12 mouse cellular contexts compared by ENCODE assay signal in the genomic region with DNA sequence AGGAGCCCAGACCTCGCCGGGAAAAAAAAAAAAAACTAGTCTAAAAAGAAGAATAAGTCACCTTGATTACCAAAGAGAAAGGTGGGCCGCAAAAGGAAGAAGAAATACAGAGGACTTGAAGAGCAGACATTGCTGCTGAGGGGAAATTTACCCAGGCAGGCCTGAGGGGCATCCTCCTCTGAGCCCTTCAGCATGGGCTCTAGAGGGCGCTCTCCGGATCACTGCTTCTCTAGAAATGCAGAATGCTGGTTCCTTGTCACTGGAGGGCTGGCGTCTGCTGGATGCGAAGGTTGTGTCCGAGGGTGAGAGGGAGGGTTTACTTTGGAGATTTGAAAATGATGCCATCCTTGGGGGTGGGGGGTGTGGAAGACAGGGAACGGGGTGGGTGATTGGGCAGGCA.
DNase-seq lines count a peak whose midpoint lies in the region; ATAC-seq and TF ChIP-seq lines count a peak whose summit lies in the region.
"Had no signal": no experiment of that assay in that cellular context is flagged by ENCODE, and none has a peak within 500 bp of the region (broad histone marks: within the 10 kb centered on the region; RNA-seq: fewer than 3 reads in every experiment).

No protein-coding gene starts in this region.

- H3K4me3 ChIP-seq in kidney, postnatal 0 days (replicated peaks; ENCODE audit: low read depth, low read length): no peak overlapping the region
- no peak overlapping the region for H3K4me3 ChIP-seq in kidney, adult 2 months (ENCODE audit: insufficient read depth, low read depth, low read length)
- H3K4me3 ChIP-seq: forebrain, embryonic 13.5 days; liver, embryonic 15.5 days had no signal

- H3K36me3 ChIP-seq in kidney, postnatal 0 days (ENCODE audit: insufficient read depth, low read length): no peaks in the 10 kb centered on the region
- H3K36me3 ChIP-seq in kidney, adult 2 months (ENCODE audit: control insufficient read depth, insufficient read depth, low read length): no peaks in the 10 kb centered on the region
- H3K36me3 ChIP-seq: G1E; liver, embryonic 15.5 days had no signal

- 44% methylated on average over 9 of the region's 9 CpGs for WGBS in kidney, postnatal 0 days
- 43% methylated on average over 9 of the region's 9 CpGs for WGBS in kidney, adult 2 months

- no peaks in the 10 kb centered on the region for H3K27me3 ChIP-seq in kidney, postnatal 0 days (ENCODE audit: insufficient read depth, low read length)
- H3K27me3 ChIP-seq in kidney, adult 2 months (replicated peaks; ENCODE audit: control insufficient read depth, insufficient read depth, low read length): no peaks in the 10 kb centered on the region
- H3K27me3 ChIP-seq: forebrain, embryonic 13.5 days; liver, embryonic 15.5 days had no signal

- DNase-seq in cerebellum, postnatal 10 days: peak; percentile 53 to 56
- peak; percentile 37 for DNase-seq in kidney, postnatal 0 days (ENCODE audit: low spot score)
- no peak for DNase-seq in kidney, adult 2 months
- peak; percentile 49 for DNase-seq in thymus, postnatal 4 days
- no peak for DNase-seq in thymus, postnatal 10 days (ENCODE audit: low spot score in 2 of 2)
- peak; percentile 44 for DNase-seq in testis, postnatal 10 days (ENCODE audit: low spot score)
- no peak for DNase-seq in ovary, adult 18-20 months (ENCODE audit: low spot score)
- DNase-seq: heart, postnatal 14 days had no signal

- no peak overlapping the region for H3K27ac ChIP-seq in kidney, postnatal 0 days
- H3K27ac ChIP-seq in kidney, adult 2 months (ENCODE audit: insufficient read depth, low read depth, low read length): no peak overlapping the region
- H3K27ac ChIP-seq: forebrain, embryonic 13.5 days; liver, embryonic 15.5 days had no signal

- no peak overlapping the region for H3K4me2 ChIP-seq in kidney, postnatal 0 days (ENCODE audit: low read length)
- H3K4me2 ChIP-seq: forebrain, embryonic 13.5 days; liver, embryonic 15.5 days had no signal

- TF ChIP-seq CTCF in kidney, postnatal 0 days (IDR thresholded peaks at IDR 0.05; ENCODE audit: low read depth): peak; percentile 48; the same call in 1 of the 2 replicates
- TF ChIP-seq CTCF in kidney, adult 2 months (conservative IDR thresholded peaks at IDR 0.05; ENCODE audit: insufficient read depth, insufficient read length, low read depth, low read length): no peak; the same call in 1 of the 2 replicates

- no peak for TF ChIP-seq POLR2A in kidney, adult 2 months (IDR thresholded peaks at IDR 0.05; ENCODE audit: low read depth, low read length)

- no peak for ATAC-seq in cerebellum, adult (ENCODE audit: insufficient number of reproducible peaks, low FRiP score, low TSS enrichment)
- no peak for ATAC-seq in kidney, postnatal 0 days (replicated peaks; ENCODE audit: low FRiP score, low read depth)
- ATAC-seq: forebrain, embryonic 13.5 days had no signal

- H3K4me1 ChIP-seq in kidney, postnatal 0 days (replicated peaks; ENCODE audit: insufficient read depth, low read length): no peaks in the 10 kb centered on the region
- no peaks in the 10 kb centered on the region for H3K4me1 ChIP-seq in kidney, adult 2 months (ENCODE audit: control insufficient read depth, insufficient read depth, low read length)
- H3K4me1 ChIP-seq: forebrain, embryonic 13.5 days; liver, embryonic 15.5 days had no signal

- no peaks in the 10 kb centered on the region for H3K9me3 ChIP-seq in kidney, postnatal 0 days (replicated peaks; ENCODE audit: low read length)
- H3K9me3 ChIP-seq: forebrain, embryonic 13.5 days; liver, embryonic 15.5 days had no signal

- H3K9ac ChIP-seq in kidney, postnatal 0 days (ENCODE audit: low read depth, low read length): no peak overlapping the region
- H3K9ac ChIP-seq: forebrain, embryonic 13.5 days; liver, embryonic 15.5 days had no signal

Comparison
In these comparisons a context has a peak if more than half of its experiments do, and no peak if none do; other contexts are left out.
1. DNase-seq: peak in cerebellum, postnatal 10 days (2 of 2), kidney, postnatal 0 days (single experiment), thymus, postnatal 4 days (single experiment) and testis, postnatal 10 days (single experiment); none in kidney, adult 2 months (single experiment), thymus, postnatal 10 days (0 of 2) and ovary, adult 18-20 months (single experiment).